Mouse (Mus musculus) heart, embryonic 10.5 days (tissue): ENCODE results near the gene Trappc6a. TPM values are rescaled to one million over a fixed set of nuclear protein-coding genes. Genes with fewer than 3 reads are reported as not detected.

Experiments used
- DNase-seq: peaks from one replicate; pipeline ENCODE4 v3.0.0-alpha.2; 2017; ENCODE audit warnings: low spot score
- H3K27ac ChIP-seq: fragments of 300-500 bp; sonication (generic); 2 replicates; pipeline ENCODE4 v1.5.1; 2016; ENCODE audit warnings: mild to moderate bottlenecking
- H3K27me3 ChIP-seq: fragments of 300-500 bp; sonication (generic); 2 replicates; pipeline ENCODE4 v1.6.1; 2016; ENCODE audit warnings: mild to moderate bottlenecking; ENCODE audit not compliant: poor library complexity, insufficient read depth, severe bottlenecking
- H3K36me3 ChIP-seq: fragments of 300-500 bp; sonication (generic); 2 replicates; pipeline ENCODE4 v1.6.1; 2016; ENCODE audit warnings: mild to moderate bottlenecking, moderate library complexity
- H3K4me1 ChIP-seq: fragments of 300-500 bp; sonication (generic); 2 replicates; pipeline ENCODE4 v1.6.1; 2016; ENCODE audit warnings: mild to moderate bottlenecking
- H3K4me3 ChIP-seq: fragments of 300-500 bp; sonication (generic); 2 replicates; pipeline ENCODE4 v1.5.1; 2016; ENCODE audit warnings: mild to moderate bottlenecking, moderate library complexity
- H3K9me3 ChIP-seq: fragments of 300-500 bp; sonication (generic); 2 replicates; pipeline ENCODE4 v1.6.1; 2016; ENCODE audit warnings: mild to moderate bottlenecking, moderate library complexity
- WGBS: fragments of 180-500 bp; shearing (Covaris S2); methylation state at CpG from one replicate; pipeline ENCODE4 v1.1.7; 2016; 5-methylcytosine and 5-hydroxymethylcytosine counted together
- polyA plus RNA-seq: library from polyadenylated mRNA; unstranded; fragments of >200 nt; fragmentation: Nextera tagmentation; extraction: Ambion mirVana; gene quantifications from 2 replicates; pipeline ENCODE4 v1.2.1, GENCODE M21; 2016

Gene Trappc6a
- polyA plus RNA-seq, 1 experiment from 2014 or later: 107 TPM

DNA sequence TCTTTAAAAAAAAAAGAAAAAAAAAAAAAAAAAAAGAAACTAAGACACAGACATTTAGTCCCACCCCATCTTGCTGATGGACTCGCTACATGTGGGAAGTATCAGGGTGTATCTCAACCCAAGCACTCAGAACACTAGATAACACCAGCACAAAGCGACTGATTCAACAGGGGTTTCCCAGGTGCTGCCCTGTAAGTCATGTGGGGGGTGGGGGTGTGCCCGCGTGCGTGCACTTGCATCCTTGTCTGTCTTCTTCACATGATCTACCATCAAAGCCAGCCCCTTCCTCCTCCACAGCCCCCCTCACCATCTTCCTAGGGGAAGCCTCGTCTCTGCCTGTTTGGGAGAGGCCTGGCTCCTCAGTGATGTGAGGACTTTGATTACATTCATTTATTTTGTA is 4.2 kb downstream of the Trappc6a start:
- peaks cover 20% of the 10 kb centered on the region for H3K27me3 ChIP-seq
- H3K9me3 ChIP-seq: no peaks in the 10 kb centered on the region
- no peak for DNase-seq
- no peak overlapping the region for H3K27ac ChIP-seq
- peaks cover 5% of the 10 kb centered on the region; the same call in 1 of the 2 replicates for H3K36me3 ChIP-seq
- WGBS: 72% methylated on average over 6 of the region's 6 CpGs
- H3K4me1 ChIP-seq: peaks cover 12% of the 10 kb centered on the region
- no peak overlapping the region for H3K4me3 ChIP-seq

DNA sequence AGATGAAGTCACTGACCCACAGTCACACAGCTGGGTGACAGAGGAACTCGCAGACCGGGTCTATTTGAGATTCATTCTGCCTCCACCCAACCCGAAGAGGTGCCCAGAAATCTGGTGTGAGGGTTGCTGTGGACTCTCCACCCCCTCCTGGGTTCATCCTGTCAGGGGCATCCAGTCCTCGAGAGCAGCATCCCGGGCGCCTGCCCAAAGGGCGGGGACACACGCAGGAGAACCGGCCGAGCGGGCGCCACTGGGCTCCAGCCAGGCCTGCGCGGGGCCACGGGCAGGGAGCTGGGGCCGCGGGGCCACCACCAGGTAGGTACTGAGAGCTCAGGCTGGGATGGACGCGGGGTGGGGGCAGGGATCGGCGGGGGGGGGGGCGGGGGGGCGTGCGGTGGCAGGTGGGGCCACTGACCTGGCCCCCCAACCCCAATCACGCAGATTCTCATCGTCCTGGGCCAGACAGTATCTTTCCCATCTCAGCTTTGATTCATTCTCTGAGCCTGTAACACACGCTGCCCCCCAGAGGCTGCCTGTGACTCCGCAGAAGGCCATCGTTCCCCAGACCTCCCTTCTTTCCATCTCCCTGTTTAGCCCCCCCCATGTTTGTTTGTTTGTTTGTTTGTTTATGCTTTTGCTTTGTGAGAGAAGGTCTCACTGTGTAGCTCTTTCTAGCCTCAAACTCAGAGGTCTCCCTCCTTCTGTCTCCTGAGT is 9.6 kb downstream of the Trappc6a start, which contains the start of gene Nkpd1:
Nkpd1 (plus strand) TSS at position 187 of the 714 bp plus-strand sequence.
- Histone ChIP-seq H3K36me3 (no peaks in the 10 kb centered on the region), H3K27me3 (peaks cover 74% of the 10 kb centered on the region), H3K4me1 (peaks cover 24% of the 10 kb centered on the region), H3K4me3 (peak within 1 kb of the TSS; percentile 48), H3K27ac (no peak within 1 kb of the TSS; the same call in 1 of the 2 replicates), H3K9me3 (no peaks in the 10 kb centered on the region; the same call in 1 of the 2 replicates)
- WGBS: 5% methylated on average over 26 of the region's 29 CpGs
- no peak for DNase-seq

DNA sequence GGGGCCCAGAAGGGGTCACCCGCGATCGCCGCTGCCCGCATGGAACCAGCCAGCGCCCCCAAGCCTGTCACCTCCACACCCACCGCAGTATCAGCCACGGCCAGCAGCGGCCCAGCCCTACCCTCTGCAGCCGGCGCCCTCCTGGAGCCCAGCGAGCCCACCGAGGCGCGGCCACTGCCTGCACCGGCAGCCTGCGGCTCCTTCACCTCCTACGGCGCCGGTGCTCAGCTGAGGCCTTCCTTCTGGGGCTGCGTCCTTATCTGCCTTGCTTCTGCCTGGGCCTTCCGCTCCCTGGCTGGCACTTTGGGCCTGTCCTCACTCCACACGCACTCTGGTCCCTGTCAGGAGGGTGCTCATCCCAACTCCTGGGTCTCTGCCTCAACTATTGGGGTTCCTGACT is 11.8 kb downstream of the Trappc6a start:
- peaks cover 43% of the 10 kb centered on the region for H3K4me1 ChIP-seq
- WGBS: under 1% methylated on average over 23 of the region's 23 CpGs
- H3K36me3 ChIP-seq: no peaks in the 10 kb centered on the region
- peak overlapping the region; percentile 58 for H3K4me3 ChIP-seq
- H3K27ac ChIP-seq: peak overlapping the region; percentile 71; the same call in 1 of the 2 replicates
- H3K9me3 ChIP-seq: no peaks in the 10 kb centered on the region; the same call in 1 of the 2 replicates
- H3K27me3 ChIP-seq: peaks cover 96% of the 10 kb centered on the region
- DNase-seq: no peak

DNA sequence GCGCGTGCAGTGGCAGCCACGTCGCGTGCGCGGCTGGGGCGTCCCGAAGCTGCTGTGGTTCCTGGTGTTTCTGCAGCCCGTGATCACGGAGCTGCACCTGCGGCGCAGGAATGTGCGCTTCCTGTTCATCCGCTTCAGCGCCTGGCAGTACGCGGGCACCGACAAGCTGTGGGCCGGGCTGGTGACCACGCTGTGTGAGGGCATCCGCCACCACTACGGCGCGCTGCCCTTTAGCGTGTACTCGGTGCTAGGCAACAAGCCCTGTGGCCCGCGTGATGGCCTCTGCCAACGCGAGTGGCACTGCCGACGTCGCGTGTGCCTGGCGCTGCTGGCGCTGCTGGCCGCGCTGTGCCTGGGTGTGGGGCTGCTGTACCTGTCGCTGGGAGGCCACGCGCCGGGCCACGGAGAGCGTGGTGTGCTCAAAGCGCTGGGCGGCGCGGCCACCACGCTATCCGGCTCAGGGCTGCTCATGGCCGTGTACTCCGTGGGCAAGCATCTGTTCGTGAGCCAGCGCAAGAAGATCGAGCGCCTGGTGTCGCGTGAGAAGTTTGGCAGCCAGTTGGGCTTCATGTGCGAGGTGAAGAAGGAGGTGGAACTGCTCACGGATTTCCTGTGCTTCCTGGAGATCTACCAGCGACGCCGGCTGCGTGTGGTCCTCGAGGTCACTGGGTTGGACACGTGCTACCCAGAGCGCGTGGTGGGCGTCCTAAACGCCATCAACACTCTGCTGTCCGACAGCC is 15.0 kb downstream of the Trappc6a start:
- H3K27me3 ChIP-seq: peaks cover 82% of the 10 kb centered on the region
- WGBS: 18% methylated on average over 72 of the region's 72 CpGs
- peaks cover 33% of the 10 kb centered on the region for H3K4me1 ChIP-seq
- H3K36me3 ChIP-seq: 0 out of 2 replicates have a peak, but pooled peaks cover under 1% of the 10 kb centered on the region
- DNase-seq: no peak
- H3K4me3 ChIP-seq: peak overlapping the region; percentile 56
- H3K27ac ChIP-seq: peak overlapping the region; percentile 65; the same call in 1 of the 2 replicates
- H3K9me3 ChIP-seq: no peaks in the 10 kb centered on the region

DNA sequence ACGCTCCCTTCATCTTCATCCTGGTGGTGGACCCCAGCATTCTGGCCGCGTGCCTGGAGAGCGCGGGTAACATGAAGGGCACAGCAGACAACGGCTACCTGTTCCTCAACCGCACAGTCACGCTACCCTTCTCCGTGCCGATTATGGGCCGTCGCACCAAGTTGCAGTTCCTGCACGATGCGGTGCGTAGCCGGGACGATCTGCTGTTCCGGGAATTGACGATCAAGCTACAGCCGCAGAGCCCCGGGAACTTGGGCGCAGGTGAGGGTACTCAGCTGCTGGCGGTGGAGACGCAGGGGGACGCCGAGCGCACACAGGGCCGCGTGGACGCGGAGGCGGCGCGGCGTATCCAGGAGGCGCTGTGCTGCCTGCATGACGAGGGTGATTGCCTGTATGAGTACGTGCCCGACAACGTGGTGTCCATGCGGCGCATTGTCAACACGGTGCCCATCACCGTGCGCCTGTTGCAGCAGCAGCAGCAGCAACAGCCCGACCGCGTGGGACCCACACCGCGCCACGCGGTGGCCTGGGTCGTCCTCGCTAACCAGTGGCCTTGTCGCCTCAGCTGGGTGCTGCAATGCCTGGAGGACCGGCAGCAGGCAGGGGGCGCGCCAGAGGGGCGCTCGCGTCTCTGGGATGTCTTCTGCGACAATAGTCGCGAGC is 15.7 kb downstream of the Trappc6a start:
- peaks cover 75% of the 10 kb centered on the region for H3K27me3 ChIP-seq
- peak overlapping the region; percentile 56 for H3K4me3 ChIP-seq
- no peak for DNase-seq
- H3K27ac ChIP-seq: peak overlapping the region; percentile 65
- H3K4me1 ChIP-seq: peaks cover 33% of the 10 kb centered on the region
- peaks cover 8% of the 10 kb centered on the region; the same call in 1 of the 2 replicates for H3K36me3 ChIP-seq
- WGBS: 2% methylated on average over 64 of the region's 64 CpGs
- H3K9me3 ChIP-seq: no peaks in the 10 kb centered on the region

DNA sequence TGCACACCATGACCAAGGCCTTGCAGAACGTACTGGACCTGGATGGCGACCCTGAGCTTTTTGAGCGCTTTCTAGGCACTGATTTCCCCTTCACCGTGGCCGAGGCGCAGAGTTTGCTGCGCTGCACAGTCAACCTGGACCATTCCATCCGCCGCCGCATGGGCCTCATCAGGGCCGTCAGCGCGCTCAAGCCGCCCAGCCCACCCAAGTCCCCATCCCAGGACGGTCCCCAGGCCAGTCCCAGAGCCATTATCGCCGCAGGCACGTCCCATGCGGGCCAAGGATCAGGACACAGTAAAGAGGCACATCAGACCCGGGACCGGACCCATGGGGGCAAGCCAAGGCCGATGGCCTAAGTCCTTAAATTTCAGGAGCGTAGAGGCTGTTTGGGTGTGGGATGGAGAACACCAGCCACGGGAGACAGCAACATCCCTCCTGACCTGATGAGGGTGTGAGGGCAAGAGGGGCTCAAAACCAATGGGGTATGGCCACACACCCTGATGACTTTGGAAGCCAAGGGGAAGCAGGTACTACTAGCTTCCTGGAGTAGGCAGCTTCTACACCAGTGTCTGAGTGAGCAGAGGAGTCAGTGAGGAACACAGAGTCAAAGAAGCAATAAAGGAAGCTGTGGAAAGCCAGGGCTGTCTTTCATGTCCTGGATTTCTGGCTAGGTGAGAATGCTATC is 16.4 kb downstream of the Trappc6a start:
- H3K36me3 ChIP-seq: peaks cover 14% of the 10 kb centered on the region; the same call in 1 of the 2 replicates
- peak overlapping the region; percentile 56 for H3K4me3 ChIP-seq
- peaks cover 32% of the 10 kb centered on the region for H3K4me1 ChIP-seq
- H3K27me3 ChIP-seq: peaks cover 69% of the 10 kb centered on the region
- no peaks in the 10 kb centered on the region for H3K9me3 ChIP-seq
- WGBS: 13% methylated on average over 24 of the region's 24 CpGs
- peak overlapping the region; percentile 65 for H3K27ac ChIP-seq
- no peak for DNase-seq

DNA sequence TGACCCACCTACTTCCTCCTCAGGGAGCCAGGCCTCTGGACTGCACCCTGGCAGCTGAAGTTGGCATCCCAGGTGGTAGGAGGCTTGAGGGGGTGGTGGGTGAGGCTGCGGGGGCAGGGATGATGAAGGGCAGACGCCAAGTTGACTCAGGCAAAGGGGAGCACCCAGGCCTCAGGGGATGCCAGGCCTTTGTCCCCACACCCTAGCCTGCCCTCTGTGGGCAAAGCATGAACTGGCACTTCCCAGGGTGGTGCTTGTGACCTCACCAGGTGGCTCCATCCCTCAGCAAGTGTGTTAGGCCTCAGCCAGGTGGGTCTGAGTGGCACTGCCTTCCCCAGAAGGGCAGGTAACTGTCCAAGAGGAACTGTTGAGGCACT is 16.9 kb downstream of the Trappc6a start:
- peaks cover 26% of the 10 kb centered on the region for H3K4me1 ChIP-seq
- H3K36me3 ChIP-seq: peaks cover 20% of the 10 kb centered on the region
- peaks cover 63% of the 10 kb centered on the region for H3K27me3 ChIP-seq
- 75% methylated on average over 2 of the region's 2 CpGs for WGBS
- no peak for DNase-seq
- H3K9me3 ChIP-seq: no peaks in the 10 kb centered on the region
- H3K27ac ChIP-seq: no peak overlapping the region
- no peak overlapping the region for H3K4me3 ChIP-seq

DNA sequence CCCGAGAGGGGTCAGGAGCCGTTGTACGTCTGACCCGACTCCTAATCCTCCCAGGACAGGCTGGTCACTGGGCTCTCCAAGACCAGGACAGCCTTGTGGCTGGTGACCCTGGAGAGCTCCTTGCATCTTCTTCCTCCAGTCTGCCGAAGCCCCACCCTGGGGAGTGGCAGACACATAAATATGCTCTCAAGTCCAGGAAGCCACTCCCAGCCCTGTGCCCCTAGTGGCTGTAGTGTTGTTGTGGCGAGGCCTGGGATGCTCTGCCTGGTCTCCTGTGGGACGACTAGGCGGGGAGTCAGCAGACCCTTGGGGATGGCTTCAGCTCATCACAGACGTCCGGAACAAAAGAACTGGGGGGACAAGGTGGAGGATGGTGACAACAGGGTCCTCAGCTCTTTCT is 22.9 kb downstream of the Trappc6a start:
- no peak overlapping the region for H3K4me3 ChIP-seq
- WGBS: 74% methylated on average over 10 of the region's 10 CpGs
- H3K4me1 ChIP-seq: no peaks in the 10 kb centered on the region
- no peaks in the 10 kb centered on the region for H3K9me3 ChIP-seq
- no peak for DNase-seq
- peaks cover 77% of the 10 kb centered on the region for H3K36me3 ChIP-seq
- H3K27me3 ChIP-seq: peaks cover 5% of the 10 kb centered on the region; the same call in 1 of the 2 replicates
- H3K27ac ChIP-seq: no peak overlapping the region

DNA sequence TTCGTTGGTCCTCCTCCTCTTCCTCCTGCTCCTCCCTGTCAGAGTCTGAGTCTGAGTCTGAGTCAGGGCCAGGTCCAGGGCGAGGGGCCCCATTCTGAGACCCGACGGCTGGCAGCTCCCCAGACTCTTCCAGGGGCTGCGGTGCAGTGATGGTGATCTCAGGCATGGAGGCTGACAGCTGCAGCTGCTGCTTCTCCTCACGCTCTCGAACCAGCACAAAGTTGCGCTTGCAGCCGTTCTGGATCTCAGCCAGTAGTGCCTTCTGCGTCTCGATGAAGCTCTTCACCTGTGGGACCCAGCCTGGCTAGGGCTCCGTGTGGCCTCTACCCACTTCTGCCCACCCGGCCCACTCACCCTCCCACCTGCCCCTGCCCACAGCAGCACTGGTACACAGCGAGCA is 24.0 kb downstream of the Trappc6a start:
- Histone ChIP-seq H3K36me3 (peaks cover 78% of the 10 kb centered on the region), H3K27me3 (no peaks in the 10 kb centered on the region), H3K27ac (no peak overlapping the region), H3K4me1 (0 out of 2 replicates have a peak, but pooled peaks cover under 1% of the 10 kb centered on the region), H3K9me3 (no peaks in the 10 kb centered on the region), H3K4me3 (no peak overlapping the region)
- no peak for DNase-seq
- 92% methylated on average over 14 of the region's 14 CpGs for WGBS

DNA sequence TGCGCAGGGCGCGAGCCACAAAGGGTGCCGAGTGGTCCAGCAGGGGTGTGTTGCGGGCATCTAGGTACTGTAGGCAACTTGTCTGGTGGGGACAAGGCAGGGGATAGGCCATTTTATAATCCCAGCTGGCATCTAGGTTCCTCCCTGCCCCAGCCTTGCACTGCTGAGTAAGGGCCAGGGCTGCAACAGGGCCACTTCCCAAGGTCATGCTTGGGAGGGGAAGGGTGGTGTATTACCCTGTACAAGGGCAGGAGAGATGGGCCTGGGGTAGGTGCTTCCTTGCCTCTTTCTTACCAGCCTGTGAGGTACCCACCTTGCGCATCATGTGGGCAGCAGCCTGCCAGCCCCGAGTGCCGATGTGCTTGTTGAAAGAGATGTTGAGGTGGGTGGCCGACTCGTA is 26.5 kb downstream of the Trappc6a start:
- Histone ChIP-seq H3K4me1 (peaks cover 5% of the 10 kb centered on the region; the same call in 1 of the 2 replicates), H3K27ac (no peak overlapping the region), H3K36me3 (peaks cover 70% of the 10 kb centered on the region), H3K27me3 (no peaks in the 10 kb centered on the region), H3K4me3 (no peak overlapping the region), H3K9me3 (no peaks in the 10 kb centered on the region)
- WGBS: 95% methylated on average over 10 of the region's 10 CpGs
- no peak for DNase-seq

DNA sequence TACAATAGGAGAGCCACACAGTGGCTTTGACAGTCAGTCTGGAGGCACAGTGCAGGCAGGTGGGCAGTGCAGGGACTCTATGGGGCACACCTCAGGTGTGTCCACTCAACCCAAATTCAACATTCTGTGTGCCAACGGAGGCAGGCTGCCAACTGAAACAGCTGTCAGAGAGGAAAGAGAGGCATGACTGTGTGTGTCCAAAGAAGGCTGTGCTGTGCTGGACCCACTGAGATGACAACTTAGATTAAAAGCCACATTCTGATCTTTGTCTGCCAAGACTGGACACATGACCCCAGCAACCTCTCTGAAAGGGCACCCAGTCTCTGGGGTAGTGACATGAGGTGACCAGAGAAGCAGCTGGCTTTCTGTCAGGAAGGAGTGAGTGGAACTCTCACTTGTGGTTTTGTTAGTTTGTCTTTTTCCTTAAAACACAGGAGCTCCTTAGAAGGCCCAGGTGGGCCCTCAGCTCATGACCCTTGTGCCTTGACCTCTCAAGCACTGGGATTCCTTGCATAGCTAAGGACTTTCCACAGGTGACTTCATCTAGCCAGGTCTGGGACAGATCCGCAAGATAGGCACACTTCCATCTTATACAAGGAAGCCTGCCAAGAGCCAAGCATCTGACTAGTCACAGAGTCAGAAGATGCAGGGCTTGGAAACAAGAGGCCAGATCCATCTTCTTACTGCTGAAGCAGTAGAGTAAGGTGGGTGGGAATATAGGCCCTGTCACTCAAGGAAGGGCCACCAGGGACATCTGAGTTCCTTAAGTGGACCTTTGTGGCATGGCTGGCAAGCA is 32.8 kb downstream of the Trappc6a start:
- no peak overlapping the region for H3K27ac ChIP-seq
- no peak for DNase-seq
- H3K4me1 ChIP-seq: peaks cover 23% of the 10 kb centered on the region

More for the DNA sequence above, 32.8 kb downstream of the Trappc6a start:
- 92% methylated on average over 2 of the region's 2 CpGs for WGBS
- no peak overlapping the region for H3K4me3 ChIP-seq
- H3K9me3 ChIP-seq: no peaks in the 10 kb centered on the region
- no peaks in the 10 kb centered on the region for H3K27me3 ChIP-seq
- H3K36me3 ChIP-seq: peaks cover 8% of the 10 kb centered on the region; the same call in 1 of the 2 replicates
